Mouse (Mus musculus) urinary bladder, adult 18-20 months (tissue): ENCODE results near the gene Erv3.

Source experiments
- DNase-seq, 2 experiments: peaks; one replicate each; pipeline ENCODE4 v3.0.0; 2022; ENCODE audit warnings: low spot score in 2 of 2, mixed read lengths in 2 of 2

The Erv3 gene

DNA sequence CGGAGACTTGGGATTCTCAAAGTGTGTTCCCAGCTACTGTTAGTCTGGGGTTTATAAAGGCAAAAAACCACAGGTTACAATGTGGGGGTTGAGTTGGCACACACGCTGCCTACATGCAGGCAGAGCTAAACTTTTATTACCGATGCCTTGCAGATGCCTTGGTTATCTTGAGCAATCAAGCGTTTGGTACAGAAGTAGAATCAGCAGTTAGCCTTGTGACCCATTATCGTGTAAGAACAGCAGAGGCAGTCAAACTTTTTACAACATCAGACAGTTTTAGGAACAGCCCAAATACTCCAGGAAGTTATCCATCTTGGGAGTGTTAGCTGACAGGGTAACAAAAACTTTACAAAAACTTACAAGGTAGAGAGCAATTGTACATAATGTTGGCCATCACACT lies at the start of gene Erv3:
Gene Erv3, minus strand, starts transcription at position 27 of the 400 bp plus-strand sequence.
- DNase-seq = no peak

DNA sequence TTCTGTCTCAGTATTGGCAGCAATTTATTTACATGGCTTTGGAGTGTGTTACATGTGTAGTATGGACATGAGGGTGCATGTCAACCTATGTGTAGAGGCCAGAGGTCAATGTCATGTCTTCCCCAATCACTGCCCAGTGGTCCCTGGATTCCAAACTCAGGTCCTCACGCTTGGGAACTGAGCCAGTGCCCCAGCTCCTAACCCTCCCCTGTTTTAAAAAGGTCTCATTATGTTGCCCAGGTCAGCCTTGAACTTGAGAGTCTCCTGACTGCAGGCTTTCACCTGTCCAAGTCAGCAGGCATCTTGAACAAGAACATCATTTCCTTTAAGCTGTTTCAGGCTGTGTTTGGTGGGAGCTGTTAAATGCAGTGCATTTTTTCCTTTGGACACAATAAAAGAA lies 49.4 kb upstream of the Erv3 start:
- DNase-seq = no peak

GRCm38 (mm10) chr2:131908351-131908861 lies 48.9 kb upstream of the Erv3 start:
- DNase-seq = no peak

- DNase-seq = no peak
These were observed 47.8 kb upstream of the Erv3 start for GRCm38 (mm10) chr2:131907311-131907710.

GRCm38 (mm10) chr2:131906846-131907245 lies 47.3 kb upstream of the Erv3 start:
- no peak for DNase-seq

DNA sequence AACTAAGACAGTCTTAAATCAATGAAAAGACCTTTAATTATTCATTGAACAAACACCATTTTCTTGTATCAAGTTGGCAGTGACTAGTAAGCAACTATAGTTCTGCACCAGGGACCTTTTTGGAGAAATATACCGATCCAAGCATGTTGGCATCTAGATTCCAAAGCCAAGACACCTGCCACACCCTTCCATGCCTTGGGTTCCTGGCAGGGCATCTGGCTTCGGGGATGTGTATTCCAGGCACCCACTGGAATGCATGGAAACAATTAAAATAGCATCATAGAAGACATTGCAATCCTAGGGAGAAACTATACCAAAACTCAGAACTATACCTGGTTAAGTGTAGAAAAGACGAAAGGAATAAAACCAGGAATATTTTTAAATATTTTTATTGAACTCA lies 46.7 kb upstream of the Erv3 start:
- no peak for DNase-seq

DNA sequence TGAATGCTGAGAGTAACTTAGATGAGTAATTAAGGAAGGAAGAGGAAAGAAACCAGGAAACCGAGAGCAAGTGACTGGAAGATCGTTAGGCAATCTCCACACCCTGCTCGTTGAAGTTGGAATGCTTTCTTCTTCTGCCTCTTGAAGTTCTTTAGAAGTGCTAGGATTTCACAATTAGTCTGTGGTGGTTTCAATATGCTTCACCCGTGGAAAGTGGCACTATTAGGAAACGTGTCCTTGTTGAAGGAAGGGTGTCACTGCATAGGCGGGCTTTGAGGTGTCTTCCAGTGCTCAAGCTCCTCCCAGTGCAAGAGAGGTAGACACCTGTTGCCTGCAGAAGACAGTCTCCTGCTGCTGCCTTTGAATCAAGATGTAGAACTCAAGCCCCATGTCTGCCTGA lies 46.2 kb upstream of the Erv3 start:
- no peak for DNase-seq

GRCm38 (mm10) chr2:131905025-131905424 lies 45.5 kb upstream of the Erv3 start:
- no peak for DNase-seq

DNA sequence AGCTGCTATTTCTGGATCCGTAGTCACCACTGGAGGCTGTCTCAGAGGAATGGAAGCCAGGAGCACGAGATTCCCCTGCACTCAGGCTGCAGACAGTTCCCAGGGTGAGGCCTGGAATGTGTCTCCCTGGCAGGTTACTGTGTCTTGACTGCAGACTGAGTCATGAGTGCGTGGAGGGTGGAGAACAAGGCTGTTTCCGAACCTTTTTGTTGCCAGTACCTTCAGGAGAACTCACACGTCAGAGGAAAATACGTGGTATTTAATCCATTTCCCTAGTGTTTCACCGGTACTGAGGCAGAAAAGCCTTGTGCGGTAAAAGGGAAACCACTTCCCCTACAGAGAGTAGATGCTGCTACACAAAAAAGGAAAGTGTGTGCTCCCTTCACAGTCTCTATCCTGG lies 43.3 kb upstream of the Erv3 start:
- peak in 1 of 2 experiments; percentile 68 for DNase-seq

DNA sequence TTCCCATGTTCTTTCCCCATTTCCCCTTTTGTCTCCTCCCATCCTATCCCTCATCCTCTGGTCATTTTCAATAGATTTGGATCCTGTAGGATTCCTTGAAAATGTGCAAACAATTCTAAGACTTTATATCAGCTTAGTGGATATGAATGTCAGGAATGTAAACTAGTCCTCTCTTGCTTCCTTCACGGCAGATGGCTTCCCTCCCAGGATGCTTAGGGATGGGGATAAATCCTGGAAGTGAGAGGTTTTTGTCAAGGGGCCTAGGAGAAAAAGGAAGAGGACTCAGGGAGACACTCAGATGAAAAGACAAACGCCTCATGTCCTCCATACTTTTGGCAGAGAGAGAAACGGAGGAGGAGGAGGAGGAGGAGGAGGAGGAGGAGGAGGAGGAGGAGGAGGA lies 42.9 kb upstream of the Erv3 start:
- no peak for DNase-seq

DNA sequence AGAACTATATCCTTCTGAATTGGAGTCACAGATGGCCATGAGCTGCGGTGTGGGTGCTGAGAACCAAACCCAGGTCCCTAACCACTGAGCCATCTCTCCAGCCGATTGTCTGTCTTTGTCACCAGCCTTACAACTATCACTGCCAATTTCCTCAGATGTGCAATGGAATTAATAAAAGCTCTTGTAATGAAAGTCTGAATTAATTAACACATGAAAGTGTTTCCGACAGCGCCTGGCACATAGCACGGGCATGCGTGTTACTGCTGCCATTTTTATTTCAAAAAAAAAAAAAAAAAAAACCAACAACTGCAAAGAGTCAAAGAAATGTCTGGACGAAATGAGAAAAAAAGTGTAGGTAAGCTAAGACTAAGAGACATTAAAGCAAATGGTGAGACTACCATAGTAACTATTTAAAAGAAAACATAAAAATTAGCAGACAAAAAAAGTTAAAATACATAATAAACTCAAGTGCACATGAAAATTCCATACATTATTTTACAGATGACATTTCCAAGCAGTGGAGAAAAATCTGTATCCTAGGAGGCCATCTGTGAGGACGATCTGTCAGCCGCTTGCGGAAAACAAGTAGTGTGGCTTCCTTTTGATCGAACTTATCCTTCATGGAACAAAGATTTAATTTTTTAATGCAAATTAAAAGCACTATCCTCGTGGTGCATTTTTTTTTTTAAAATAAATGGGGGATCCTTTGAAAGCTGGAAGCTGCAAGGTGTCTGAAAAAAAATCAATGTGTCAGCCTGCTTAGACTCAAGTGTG lies 38.0 kb upstream of the Erv3 start:
- DNase-seq = no peak

GRCm38 (mm10) chr2:131896011-131896410 lies 36.5 kb upstream of the Erv3 start:
- no peak for DNase-seq

DNA sequence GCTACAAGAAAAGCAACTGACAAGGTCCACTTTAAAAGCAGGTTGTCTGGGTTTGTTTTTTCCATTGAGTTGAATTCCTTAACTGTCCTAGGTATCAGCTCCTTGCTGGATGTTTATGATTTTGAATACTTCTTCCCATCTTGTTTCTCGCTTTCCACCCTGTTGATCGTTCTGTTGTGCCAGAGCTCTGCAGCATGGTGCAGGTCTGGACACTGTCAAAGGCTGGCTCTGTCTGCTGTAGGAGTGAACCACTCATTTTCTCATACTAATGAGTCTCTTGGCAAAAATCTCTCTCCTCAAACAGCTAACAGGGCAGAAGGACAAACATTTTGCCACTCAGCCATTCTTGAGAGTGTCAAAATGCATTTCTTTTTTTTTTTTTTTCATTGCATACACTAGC lies 35.6 kb upstream of the Erv3 start:
- DNase-seq = no peak

DNA sequence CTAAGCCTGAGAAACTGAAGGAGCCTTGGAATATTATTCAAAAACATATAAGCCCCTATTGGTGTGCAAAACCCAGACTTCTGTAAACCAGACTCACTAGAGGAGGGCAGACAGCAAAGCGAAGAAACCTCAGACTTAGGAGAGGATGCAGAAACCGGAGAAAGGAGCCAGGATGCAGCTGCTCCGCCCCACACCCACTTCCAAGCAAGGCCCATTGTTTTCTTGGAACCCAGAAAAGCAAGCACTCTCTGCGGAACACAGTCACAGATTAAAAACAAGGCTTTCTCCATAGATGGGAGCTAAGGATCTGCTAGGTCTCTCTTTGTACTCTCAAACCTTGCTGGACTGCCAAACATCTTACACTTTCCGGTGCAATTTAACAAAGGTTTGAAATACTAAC lies 33.0 kb upstream of the Erv3 start:
- DNase-seq = no peak

DNA sequence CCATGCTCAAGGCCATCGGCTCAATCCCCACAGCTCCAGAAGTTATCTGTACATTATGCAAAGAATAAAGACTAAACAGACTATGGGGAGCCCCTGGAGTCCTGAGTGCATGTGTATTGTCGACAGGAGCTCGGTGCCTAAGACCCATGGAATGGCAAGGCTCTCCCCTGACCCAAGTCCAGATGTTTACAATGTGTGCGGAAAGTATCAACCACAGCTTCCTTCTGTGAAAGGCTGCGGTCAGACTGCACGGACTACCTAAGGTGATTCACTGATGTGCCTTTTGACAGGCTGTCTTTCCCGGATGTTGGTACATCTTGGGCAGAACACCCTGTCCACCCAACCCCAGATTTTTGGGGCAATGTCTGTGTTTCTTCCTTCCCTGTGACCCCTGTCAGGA lies 28.7 kb upstream of the Erv3 start:
- DNase-seq = no peak

- DNase-seq = no peak
These were observed 27.1 kb upstream of the Erv3 start for GRCm38 (mm10) chr2:131886503-131887160.

DNA sequence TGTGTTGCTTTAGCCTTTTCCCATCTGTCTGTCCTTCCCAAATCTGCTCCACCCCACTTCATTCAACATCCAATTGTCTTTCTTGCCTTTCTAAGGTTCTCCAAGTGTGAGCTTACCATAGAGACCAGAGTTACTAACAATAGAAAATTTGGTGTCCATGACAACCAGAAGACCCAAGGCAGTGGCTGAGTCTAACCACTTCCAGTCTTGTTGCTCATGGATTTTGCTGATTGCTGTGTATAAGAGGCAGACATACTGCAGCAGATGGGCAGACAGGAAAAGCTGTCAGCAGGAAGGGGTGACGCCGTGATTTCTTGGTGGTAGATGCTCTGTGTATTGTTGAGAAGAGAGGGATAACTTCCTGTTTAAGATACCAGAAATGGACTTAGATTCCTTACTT lies 23.6 kb upstream of the Erv3 start:
- DNase-seq = no peak

DNA sequence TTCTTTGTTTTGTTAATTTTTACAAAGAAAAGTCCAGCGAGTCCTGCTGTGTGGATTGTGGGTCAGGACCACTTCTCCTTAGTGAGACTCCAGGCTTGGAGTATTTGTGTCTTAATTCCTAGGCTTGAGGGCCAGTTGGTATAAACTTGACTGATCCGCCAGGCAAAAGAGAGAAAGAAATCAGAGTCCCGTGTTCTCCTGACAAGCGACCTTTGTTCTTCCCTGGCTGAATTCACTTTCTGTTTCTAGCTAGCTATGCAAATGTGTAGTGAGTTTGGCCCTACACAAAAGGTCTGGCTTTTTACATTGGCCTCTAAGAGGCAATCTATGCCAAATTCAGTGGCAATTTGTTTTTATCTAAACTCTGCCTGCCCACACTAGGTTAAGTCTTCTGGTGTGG lies 22.2 kb upstream of the Erv3 start:
- DNase-seq = no peak

GRCm38 (mm10) chr2:131876551-131877265 lies 17.2 kb upstream of the Erv3 start:
- no peak for DNase-seq

DNA sequence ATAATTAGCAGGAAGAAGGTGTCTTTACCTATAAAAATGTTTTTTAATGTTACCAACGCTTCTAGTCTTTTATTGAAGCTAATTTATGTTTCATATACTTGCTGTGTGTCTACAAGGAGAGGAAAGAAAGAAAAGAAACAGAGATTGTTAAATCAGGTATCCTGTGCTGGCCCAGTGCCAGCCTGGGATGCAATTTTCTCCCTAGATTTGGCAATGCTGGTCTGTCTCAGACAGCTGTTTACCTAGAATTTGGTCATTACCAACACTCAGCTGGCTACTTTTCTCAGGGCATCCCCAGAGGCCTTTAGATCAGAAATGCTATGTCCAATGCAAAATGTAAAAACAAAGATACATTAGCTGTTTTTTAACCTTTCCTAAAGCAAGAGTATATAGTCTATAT lies 13.8 kb upstream of the Erv3 start:
- no peak for DNase-seq

GRCm38 (mm10) chr2:131868983-131869382 lies 9.4 kb upstream of the Erv3 start:
- no peak for DNase-seq

DNA sequence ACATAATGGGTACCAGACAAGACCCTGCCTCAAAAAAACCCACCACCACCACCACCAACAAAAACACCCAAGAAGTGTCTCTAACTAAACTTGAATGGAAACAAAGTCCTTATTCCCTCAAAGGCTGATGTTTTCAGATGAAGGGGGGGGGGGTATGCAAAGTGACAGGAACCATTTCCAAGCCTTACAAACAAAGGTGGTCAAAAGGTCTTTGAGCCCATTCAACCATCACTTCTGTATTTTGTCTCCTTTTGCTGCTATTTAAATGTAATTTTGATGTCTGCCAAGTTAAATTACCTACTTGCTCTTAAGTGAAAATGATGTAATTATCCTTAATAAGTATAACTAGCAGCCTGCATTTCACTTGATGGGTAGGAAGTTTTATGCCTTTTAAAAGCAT lies 7.1 kb upstream of the Erv3 start:
- no peak for DNase-seq
